Mouse (Mus musculus): ENCODE data around the gene Gm20671. TPM values are rescaled to one million over a fixed set of nuclear protein-coding genes. Genes with fewer than 3 reads are reported as not detected.
A peak's percentile ranks its signal among the peaks of the same experiment; 100 is the strongest.
"Not testable (repeated sequence)": the region's sequence is repeated elsewhere in the genome, so short reads cannot be mapped to it uniquely, and the experiment has no call there.

Gm20671 gene
- polyA plus RNA-seq, 1 experiment from 2014 or later, result not detected

- no peaks in the 10 kb centered on the region for H3K36me3 ChIP-seq
- peak; percentile 88 for ATAC-seq
- 5% methylated on average over 10 of the region's 10 CpGs for WGBS
Observed at GRCm38 (mm10) chr5:32745705-32746655, 80.9 kb downstream of the Gm20671 start.

GRCm38 (mm10) chr5:32742149-32742548, 84.8 kb downstream of the Gm20671 start:
- no peak for ATAC-seq
- Histone ChIP-seq H3K4me2 (replicated peaks) (no peak overlapping the region), H3K9ac (no peak overlapping the region), H3K4me3 (replicated peaks) (no peak overlapping the region), H3K4me1 (replicated peaks) (peaks cover 32% of the 10 kb centered on the region), H3K36me3 (no peaks in the 10 kb centered on the region; the same call in 1 of the 2 replicates), H3K27ac (no peak overlapping the region), H3K9me3 (no peaks in the 10 kb centered on the region), H3K27me3 (replicated peaks) (no peaks in the 10 kb centered on the region)
- WGBS, result 68% methylated on average over 9 of the region's 9 CpGs

More at GRCm38 (mm10) chr5:32745705-32746655, 80.9 kb downstream of the Gm20671 start:
- H3K27ac ChIP-seq, result peak overlapping the region; percentile 80
- H3K9ac ChIP-seq, result peak overlapping the region; percentile 53
- peak overlapping the region; percentile 66 for H3K4me2 ChIP-seq (replicated peaks)
- no peaks in the 10 kb centered on the region for H3K27me3 ChIP-seq (replicated peaks)
- no peaks in the 10 kb centered on the region for H3K9me3 ChIP-seq
- peaks cover 32% of the 10 kb centered on the region for H3K4me1 ChIP-seq (replicated peaks)
- peak overlapping the region; percentile 48 for H3K4me3 ChIP-seq (replicated peaks)

GRCm38 (mm10) chr5:32741377-32741776, 85.5 kb downstream of the Gm20671 start:
- not testable (repeated sequence) for H3K27me3 ChIP-seq (replicated peaks); H3K4me2 ChIP-seq (replicated peaks); H3K9ac ChIP-seq; H3K4me3 ChIP-seq (replicated peaks); H3K9me3 ChIP-seq; H3K27ac ChIP-seq; ATAC-seq; H3K36me3 ChIP-seq
- peaks cover 25% of the 10 kb centered on the region for H3K4me1 ChIP-seq (replicated peaks)
- WGBS, result 92% methylated on average over 4 of the region's 4 CpGs

- H3K9me3 ChIP-seq; H3K4me2 ChIP-seq (replicated peaks); H3K9ac ChIP-seq; H3K4me3 ChIP-seq (replicated peaks); H3K27me3 ChIP-seq (replicated peaks); H3K36me3 ChIP-seq; H3K27ac ChIP-seq; ATAC-seq: not testable (repeated sequence)
- WGBS, result 85% methylated on average over 8 of the region's 8 CpGs
- peaks cover 23% of the 10 kb centered on the region for H3K4me1 ChIP-seq (replicated peaks)
Observed at GRCm38 (mm10) chr5:32740850-32741249, 86.1 kb downstream of the Gm20671 start.

GRCm38 (mm10) chr5:32740138-32740537, 86.8 kb downstream of the Gm20671 start:
- H3K27ac ChIP-seq, result no peak overlapping the region
- ATAC-seq, result no peak
- H3K4me3 ChIP-seq (replicated peaks), result no peak overlapping the region
- no peaks in the 10 kb centered on the region for H3K27me3 ChIP-seq (replicated peaks)
- H3K9ac ChIP-seq, result no peak overlapping the region
- 84% methylated on average over 3 of the region's 3 CpGs for WGBS
- H3K36me3 ChIP-seq, result peaks cover 4% of the 10 kb centered on the region; the same call in 1 of the 2 replicates
- H3K4me1 ChIP-seq (replicated peaks), result peaks cover 19% of the 10 kb centered on the region
- H3K4me2 ChIP-seq (replicated peaks), result no peak overlapping the region
- no peaks in the 10 kb centered on the region for H3K9me3 ChIP-seq

GRCm38 (mm10) chr5:32736770-32737169, 90.1 kb downstream of the Gm20671 start:
- not testable (repeated sequence) for H3K36me3 ChIP-seq; H3K9ac ChIP-seq; H3K27ac ChIP-seq; H3K4me3 ChIP-seq (replicated peaks); H3K9me3 ChIP-seq; H3K27me3 ChIP-seq (replicated peaks); H3K4me2 ChIP-seq (replicated peaks); ATAC-seq
- 88% methylated on average over 3 of the region's 3 CpGs for WGBS
- 0 out of 2 replicates have a peak, but pooled peaks cover 11% of the 10 kb centered on the region for H3K4me1 ChIP-seq (replicated peaks)

- H3K27ac ChIP-seq, result no peak overlapping the region
- H3K27me3 ChIP-seq (replicated peaks), result no peaks in the 10 kb centered on the region
- H3K9me3 ChIP-seq, result no peaks in the 10 kb centered on the region
- no peak overlapping the region for H3K4me2 ChIP-seq (replicated peaks)
- no peak for ATAC-seq
- H3K4me3 ChIP-seq (replicated peaks), result no peak overlapping the region
- 89% methylated on average over 6 of the region's 6 CpGs for WGBS
- peaks cover 4% of the 10 kb centered on the region; the same call in 1 of the 2 replicates for H3K36me3 ChIP-seq
- 0 out of 2 replicates have a peak, but pooled peaks cover 6% of the 10 kb centered on the region for H3K4me1 ChIP-seq (replicated peaks)
- H3K9ac ChIP-seq, result no peak overlapping the region
Observed at GRCm38 (mm10) chr5:32735779-32736178, 91.1 kb downstream of the Gm20671 start.

GRCm38 (mm10) chr5:32733892-32734291, 93.0 kb downstream of the Gm20671 start:
- peak; percentile 42; the same call in 1 of the 2 replicates for ATAC-seq
- not testable (repeated sequence) for H3K4me3 ChIP-seq (replicated peaks); H3K9me3 ChIP-seq; H3K4me2 ChIP-seq (replicated peaks); H3K4me1 ChIP-seq (replicated peaks); H3K9ac ChIP-seq; H3K27me3 ChIP-seq (replicated peaks); H3K36me3 ChIP-seq; H3K27ac ChIP-seq
- 94% methylated on average over 6 of the region's 6 CpGs for WGBS

GRCm38 (mm10) chr5:32728851-32729250, 98.1 kb downstream of the Gm20671 start:
- Histone ChIP-seq H3K9me3 (no peaks in the 10 kb centered on the region), H3K27ac (no peak overlapping the region), H3K4me2 (replicated peaks) (no peak overlapping the region), H3K4me3 (replicated peaks) (no peak overlapping the region), H3K27me3 (replicated peaks) (no peaks in the 10 kb centered on the region), H3K4me1 (replicated peaks) (no peaks in the 10 kb centered on the region), H3K9ac (no peak overlapping the region), H3K36me3 (no peaks in the 10 kb centered on the region)
- ATAC-seq, result no peak
- 83% methylated on average over 8 of the region's 8 CpGs for WGBS

- no peak overlapping the region for H3K4me2 ChIP-seq (replicated peaks)
- no peaks in the 10 kb centered on the region for H3K27me3 ChIP-seq (replicated peaks)
- no peak for ATAC-seq
- H3K9ac ChIP-seq, result no peak overlapping the region
- no peaks in the 10 kb centered on the region for H3K9me3 ChIP-seq
- WGBS, result 79% methylated on average over 7 of the region's 7 CpGs
- no peaks in the 10 kb centered on the region for H3K36me3 ChIP-seq
- H3K27ac ChIP-seq, result no peak overlapping the region
- H3K4me1 ChIP-seq (replicated peaks), result no peaks in the 10 kb centered on the region
- no peak overlapping the region for H3K4me3 ChIP-seq (replicated peaks)
Observed at GRCm38 (mm10) chr5:32728300-32728699, 98.6 kb downstream of the Gm20671 start.

GRCm38 (mm10) chr5:32725397-32725796, 101.5 kb downstream of the Gm20671 start:
- not testable (repeated sequence) for H3K9me3 ChIP-seq; H3K4me3 ChIP-seq (replicated peaks); H3K9ac ChIP-seq; H3K27me3 ChIP-seq (replicated peaks); H3K36me3 ChIP-seq; H3K27ac ChIP-seq; H3K4me1 ChIP-seq (replicated peaks); H3K4me2 ChIP-seq (replicated peaks)
- peak; percentile 49; the same call in 1 of the 2 replicates for ATAC-seq
- 67% methylated on average over 3 of the region's 3 CpGs for WGBS

- no peaks in the 10 kb centered on the region for H3K36me3 ChIP-seq
- no peak overlapping the region for H3K4me3 ChIP-seq (replicated peaks)
- no peak overlapping the region for H3K9ac ChIP-seq
- H3K9me3 ChIP-seq, result no peaks in the 10 kb centered on the region
- H3K4me2 ChIP-seq (replicated peaks), result no peak overlapping the region
- H3K27ac ChIP-seq, result no peak overlapping the region
- no peak for ATAC-seq
- H3K4me1 ChIP-seq (replicated peaks), result 0 out of 2 replicates have a peak, but pooled peaks cover 6% of the 10 kb centered on the region
- H3K27me3 ChIP-seq (replicated peaks), result no peaks in the 10 kb centered on the region
- WGBS, result 79% methylated on average over 7 of the region's 7 CpGs
Observed at GRCm38 (mm10) chr5:32723981-32724380, 102.9 kb downstream of the Gm20671 start.
